Mouse (Mus musculus) leukemia stem cell, adult 10-12 weeks (primary cell): ENCODE data around the gene Ttll9. TPM values are rescaled to one million over a fixed set of nuclear protein-coding genes. Genes with fewer than 3 reads are reported as not detected.

Source experiments
- polyA plus RNA-seq: library from polyadenylated mRNA; stranded (reverse); fragments of >175 nt; gene quantifications from 2 replicates; pipeline ENCODE4 v1.2.3, GENCODE M21; 2012; ENCODE audit warnings: low replicate concordance

Ttll9 gene
- 0.18 TPM in 1 of 2 replicates, not detected in the other for polyA plus RNA-seq

GRCm38 (mm10) chr2:152962091-152962793, at the start of gene Ttll9:
Ttll9 (plus strand) TSS chr2:152962485.

GRCm38 (mm10) chr2:152933048-152933447, 29.2 kb upstream of the Ttll9 start, which contains the start of gene Foxs1:
Foxs1 (minus strand) TSS chr2:152933208.

GRCm38 (mm10) chr2:152951065-152951849, 11.0 kb upstream of the Ttll9 start, which contains the start of gene Dusp15:
Dusp15 (minus strand) TSS chr2:152951698.

GRCm38 (mm10) chr2:153014758-153015593, 52.7 kb downstream of the Ttll9 start, which contains the start of gene Pdrg1:
Pdrg1 (minus strand) TSS chr2:153015427.

GRCm38 (mm10) chr2:153031126-153032082, 69.1 kb downstream of the Ttll9 start, which contains the start of gene Xkr7:
Xkr7 (plus strand) TSS chr2:153031852.

Other genes starting within 250 kb of the Ttll9 start
- 2.9 and 6.2 TPM in 2 replicates for gene Id1, start 226.2 kb upstream of the Ttll9 start, polyA plus RNA-seq
- gene Cox4i2, start 208.3 kb upstream of the Ttll9 start, polyA plus RNA-seq: 0.35 TPM in 1 of 2 replicates, not detected in the other
- 97.0 and 169 TPM in 2 replicates for gene Bcl2l1, start 130.8 kb upstream of the Ttll9 start, polyA plus RNA-seq
- gene Tpx2, start 114.5 kb upstream of the Ttll9 start, polyA plus RNA-seq: 9.2 and 11.6 TPM in 2 replicates
- gene Mylk2, start 51.1 kb upstream of the Ttll9 start, polyA plus RNA-seq: not detected in 2 replicates
- gene Foxs1, start 29.3 kb upstream of the Ttll9 start, polyA plus RNA-seq: 0.32 and 1.1 TPM in 2 replicates
- not detected in 2 replicates for gene Dusp15, start 10.8 kb upstream of the Ttll9 start, polyA plus RNA-seq
- 11.0 and 20.0 TPM in 2 replicates for gene Pdrg1, start 52.9 kb downstream of the Ttll9 start, polyA plus RNA-seq
- not detected in 2 replicates for gene Xkr7, start 69.4 kb downstream of the Ttll9 start, polyA plus RNA-seq
- 0.18 and 1.3 TPM in 2 replicates for gene Ccm2l, start 103.5 kb downstream of the Ttll9 start, polyA plus RNA-seq
- 7.5 and 16.0 TPM in 2 replicates for gene Hck, start 146.0 kb downstream of the Ttll9 start, polyA plus RNA-seq
- 6.1 and 52.3 TPM in 2 replicates for gene Tm9sf4, start 198.8 kb downstream of the Ttll9 start, polyA plus RNA-seq